Mouse (Mus musculus) cerebellum, adult 2 months (tissue): ENCODE measurements around the gene Myo1c. TPM values are rescaled to one million over a fixed set of nuclear protein-coding genes. Genes with fewer than 3 reads are reported as not detected.
A peak's percentile ranks its signal among the peaks of the same experiment; 100 is the strongest.

ENCODE experiments used
- DNase-seq, 2 experiments: peaks; one replicate each; pipeline ENCODE4 v3.0.0; 2021
- H3K27ac ChIP-seq: fragments of 200-500 bp; 2 replicates; pipeline ENCODE4 v1.5.1; 2012; ENCODE audit warnings: low read length, control low read depth, inconsistent platforms; ENCODE audit not compliant: insufficient read depth
- H3K27me3 ChIP-seq: fragments of 200-500 bp; 2 replicates; pipeline ENCODE4 v1.6.1; 2012; ENCODE audit warnings: inconsistent platforms, mild to moderate bottlenecking, low read length, moderate library complexity; ENCODE audit not compliant: control insufficient read depth, insufficient read depth
- H3K4me1 ChIP-seq: fragments of 200-500 bp; 2 replicates; pipeline ENCODE4 v1.6.1; 2011; ENCODE audit warnings: low read length; ENCODE audit not compliant: control insufficient read depth, insufficient read depth
- H3K4me3 ChIP-seq: fragments of 200-500 bp; replicated peaks from 2 replicates; pipeline ENCODE3; 2011; ENCODE audit warnings: mild to moderate bottlenecking, low read depth, low read length, control low read depth; ENCODE audit not compliant: insufficient read depth
- CTCF ChIP-seq: fragments of 200-500 bp; IDR thresholded peaks from 2 replicates; pipeline ENCODE4 v1.5.1; 2011; ENCODE audit warnings: low read depth, mild to moderate bottlenecking, control low read depth, low read length, moderate library complexity, borderline replicate concordance; ENCODE audit not compliant: insufficient read depth
- POLR2A ChIP-seq: fragments of 200-500 bp; IDR thresholded peaks from 2 replicates; pipeline ENCODE4 v1.6.1; 2011; ENCODE audit warnings: low read length, control low read depth, borderline replicate concordance; ENCODE audit not compliant: insufficient read depth
- WGBS: fragments of 180-500 bp; shearing (Covaris S2); methylation state at CpG from one replicate; pipeline ENCODE4 v1.1.7; 2018; 5-methylcytosine and 5-hydroxymethylcytosine counted together
- polyA plus RNA-seq: library from polyadenylated mRNA; depleted of rRNA; stranded (reverse); fragments of >200 nt; gene quantifications from 2 replicates; pipeline ENCODE4 v1.2.3, GENCODE M21; 2012

Gene Myo1c
- polyA plus RNA-seq, 1 experiment, result 26.9 TPM

GRCm38 (mm10) chr11:75677881-75678746 is 27.8 kb downstream of the Myo1c start:
- no peaks in the 10 kb centered on the region for H3K27me3 ChIP-seq
- no peak for TF ChIP-seq CTCF
- TF ChIP-seq POLR2A, result no peak
- H3K4me3 ChIP-seq, result peak overlapping the region; percentile 83
- no peak for DNase-seq
- no peak overlapping the region for H3K27ac ChIP-seq
- WGBS, result 95% methylated on average over 3 of the region's 3 CpGs
- peaks cover 3% of the 10 kb centered on the region; the same call in 1 of the 2 replicates for H3K4me1 ChIP-seq

- peak; percentile 98 to 99 for DNase-seq
- TF ChIP-seq POLR2A (peak; percentile 77), CTCF (no peak)
- Histone ChIP-seq H3K27ac (peak within 1 kb of the TSS; percentile 89), H3K27me3 (no peaks in the 10 kb centered on the region), H3K4me3 (peak within 1 kb of the TSS; percentile 83), H3K4me1 (peaks cover 3% of the 10 kb centered on the region; the same call in 1 of the 2 replicates)
- WGBS, result under 1% methylated on average over 55 of the region's 55 CpGs
Observed at GRCm38 (mm10) chr11:75678747-75679438, 28.6 kb downstream of the Myo1c start, which contains the start of gene Crk. Gene Crk (plus strand): TSS chr11:75679259.

GRCm38 (mm10) chr11:75679439-75680171 is 29.3 kb downstream of the Myo1c start:
- no peaks in the 10 kb centered on the region for H3K27me3 ChIP-seq
- under 1% methylated on average over 43 of the region's 43 CpGs for WGBS
- DNase-seq, result peak in 1 of 2 experiments; percentile 53
- H3K27ac ChIP-seq, result peak overlapping the region; percentile 89
- H3K4me3 ChIP-seq, result peak overlapping the region; percentile 83
- peaks cover 3% of the 10 kb centered on the region; the same call in 1 of the 2 replicates for H3K4me1 ChIP-seq
- TF ChIP-seq POLR2A, result no peak
- peak; percentile 38; the same call in 1 of the 2 replicates for TF ChIP-seq CTCF

- H3K4me3 ChIP-seq, result no peak overlapping the region
- peaks cover 11% of the 10 kb centered on the region for H3K4me1 ChIP-seq
- H3K27me3 ChIP-seq, result no peaks in the 10 kb centered on the region
- no peak overlapping the region for H3K27ac ChIP-seq
- no peak for DNase-seq
- TF ChIP-seq CTCF, result no peak
- 90% methylated on average over 5 of the region's 5 CpGs for WGBS
Observed at GRCm38 (mm10) chr11:75684462-75684861, 34.2 kb downstream of the Myo1c start.

GRCm38 (mm10) chr11:75684956-75685355 is 34.7 kb downstream of the Myo1c start:
- WGBS, result 15% methylated on average over 2 of the region's 2 CpGs
- peak in 1 of 2 experiments; percentile 18 for DNase-seq
- no peaks in the 10 kb centered on the region for H3K27me3 ChIP-seq

GRCm38 (mm10) chr11:75687343-75687993 is 37.2 kb downstream of the Myo1c start:
- Histone ChIP-seq H3K27me3 (no peaks in the 10 kb centered on the region), H3K4me1 (peaks cover 8% of the 10 kb centered on the region), H3K27ac (no peak overlapping the region), H3K4me3 (no peak overlapping the region)
- WGBS, result 76% methylated on average over 2 of the region's 2 CpGs
- TF ChIP-seq CTCF, result no peak
- TF ChIP-seq POLR2A, result no peak
- DNase-seq, result no peak

More at GRCm38 (mm10) chr11:75684956-75685355, 34.7 kb downstream of the Myo1c start:
- peaks cover 11% of the 10 kb centered on the region for H3K4me1 ChIP-seq
- no peak overlapping the region for H3K27ac ChIP-seq
- no peak overlapping the region for H3K4me3 ChIP-seq
- TF ChIP-seq POLR2A, result no peak
- no peak for TF ChIP-seq CTCF

GRCm38 (mm10) chr11:75688132-75688531 is 37.8 kb downstream of the Myo1c start:
- no peaks in the 10 kb centered on the region for H3K27me3 ChIP-seq
- TF ChIP-seq CTCF (no peak), POLR2A (no peak)
- H3K4me1 ChIP-seq, result peaks cover 8% of the 10 kb centered on the region
- WGBS, result 79% methylated on average over 2 of the region's 2 CpGs
- H3K4me3 ChIP-seq, result no peak overlapping the region
- H3K27ac ChIP-seq, result no peak overlapping the region
- no peak for DNase-seq
